Mouse (Mus musculus) frontal cortex, adult (tissue): Measurements from ENCODE around the gene Rcan1.
"Not testable (repeated sequence)": the region's sequence is repeated elsewhere in the genome, so short reads cannot be mapped to it uniquely, and the experiment has no call there.

Experiments
- ATAC-seq: cut with Nextera tagmentation; 2 replicates; pipeline ENCODE4 v1.9.2; 2017; ENCODE audit warnings: mild to moderate bottlenecking, moderate library complexity, mixed read lengths; ENCODE audit not compliant: low TSS enrichment

Gene Rcan1

GRCm38 (mm10) chr16:92433176-92433575 lies 37.5 kb downstream of the Rcan1 start:
- ATAC-seq, result no peak

DNA sequence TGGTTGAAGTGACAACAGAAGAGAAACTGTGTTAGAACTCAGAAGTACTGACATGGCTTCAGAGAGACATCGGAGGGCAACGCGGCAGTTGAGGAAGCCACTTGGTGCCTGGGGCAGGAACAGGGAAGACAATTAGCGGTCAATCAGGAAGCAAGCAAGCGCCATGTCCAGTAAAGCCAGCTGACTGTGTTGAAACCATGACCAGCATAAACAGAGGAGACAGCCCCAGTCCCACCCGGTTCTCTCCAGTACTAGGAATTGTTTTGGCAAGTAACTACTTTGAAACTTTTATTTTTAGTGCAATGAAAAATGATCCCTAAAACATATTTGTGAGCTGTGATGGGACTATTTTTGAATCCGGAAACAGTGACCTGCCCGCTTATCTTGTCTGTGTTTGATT lies 39.9 kb downstream of the Rcan1 start:
- ATAC-seq, result no peak

- peak; percentile 36; the same call in 1 of the 2 replicates for ATAC-seq
Measured at GRCm38 (mm10) chr16:92428197-92428950, 42.3 kb downstream of the Rcan1 start.

GRCm38 (mm10) chr16:92426708-92427107 lies 44.0 kb downstream of the Rcan1 start:
- peak; percentile 66 for ATAC-seq

- ATAC-seq, result no peak
Measured at GRCm38 (mm10) chr16:92425875-92426274, 44.8 kb downstream of the Rcan1 start.

- peak; percentile 49 for ATAC-seq
Measured at GRCm38 (mm10) chr16:92423363-92423762, 47.3 kb downstream of the Rcan1 start.

DNA sequence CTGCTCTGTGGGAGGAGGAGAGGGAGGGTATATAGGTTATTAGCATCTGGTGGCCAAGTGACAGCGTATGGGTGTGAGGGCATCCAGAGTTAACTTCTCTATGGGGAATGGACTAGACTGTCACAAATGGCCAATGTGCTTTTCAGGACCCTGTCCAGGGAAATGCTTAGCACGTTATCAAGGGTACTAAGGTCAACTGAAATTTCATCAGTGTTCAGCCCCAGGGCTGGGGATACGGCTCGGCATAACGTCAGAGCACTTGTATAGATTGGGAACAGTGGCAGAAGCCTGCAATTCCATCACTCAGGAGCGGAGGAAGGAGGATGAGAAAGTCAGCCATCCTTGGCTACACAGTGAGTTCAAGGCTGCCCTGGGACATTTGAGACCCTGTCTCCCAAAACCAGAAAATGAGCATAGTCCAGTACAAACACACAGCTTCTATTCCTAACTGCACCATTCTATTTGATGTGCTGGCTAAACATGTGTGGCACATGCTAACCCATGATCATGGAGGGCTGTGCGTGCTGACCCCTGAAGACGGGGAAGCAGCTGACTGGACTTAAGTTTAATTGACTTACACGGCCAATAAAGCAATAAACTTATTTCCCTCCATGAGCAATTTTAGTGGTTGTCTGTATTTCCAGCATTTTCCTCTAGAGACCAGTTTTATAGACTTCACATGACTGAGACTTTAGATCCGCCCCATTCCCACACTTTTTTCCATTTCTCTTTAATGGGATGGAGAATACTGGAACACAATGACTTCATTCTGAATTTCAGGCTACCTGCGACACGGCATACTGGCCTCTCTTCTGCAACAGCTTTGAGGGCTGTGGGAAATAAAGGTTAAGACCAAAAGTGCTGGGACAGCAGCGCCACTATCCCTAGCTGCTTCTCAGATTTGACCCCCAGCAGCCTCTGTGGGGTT lies 48.0 kb downstream of the Rcan1 start:
- no peak for ATAC-seq

DNA sequence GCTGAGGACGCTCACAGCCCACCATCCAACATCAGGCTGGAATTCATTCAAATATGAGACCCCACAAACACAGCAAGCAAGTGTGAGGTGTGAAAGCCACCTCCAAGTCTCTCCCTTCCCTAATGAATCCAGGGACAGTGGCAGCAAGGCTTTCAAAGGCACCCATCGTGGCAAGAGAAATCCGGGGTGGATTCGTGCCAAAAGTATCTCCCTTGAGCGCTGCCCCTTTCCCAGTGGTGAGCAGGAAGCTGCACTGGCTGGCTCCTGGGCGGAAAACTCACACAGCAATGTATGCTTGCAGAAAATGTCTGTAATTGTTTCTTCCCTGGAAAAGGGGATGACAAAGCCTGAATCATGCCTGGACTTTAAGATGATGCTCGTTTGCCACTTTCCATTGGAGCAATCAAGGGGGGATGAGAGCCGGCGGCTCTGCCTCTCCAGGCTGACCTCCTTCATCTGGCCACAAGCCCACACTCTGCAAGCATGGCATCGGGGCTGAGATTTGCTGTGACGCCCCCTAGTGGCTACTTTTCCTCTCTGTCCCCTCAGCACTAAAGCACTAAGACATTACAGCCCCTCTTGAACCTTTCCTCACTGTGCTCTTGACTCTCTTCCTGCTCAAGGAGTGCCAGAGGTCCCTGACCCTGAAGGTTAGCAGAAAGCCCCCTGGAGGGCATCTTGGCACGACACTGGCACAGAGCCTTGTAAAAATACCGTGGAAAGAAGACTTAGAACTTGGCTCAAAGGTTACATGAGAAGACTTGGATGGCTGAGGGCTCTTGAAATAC lies 49.3 kb downstream of the Rcan1 start:
- no peak for ATAC-seq

GRCm38 (mm10) chr16:92420641-92421040 lies 50.0 kb downstream of the Rcan1 start:
- ATAC-seq, result no peak

GRCm38 (mm10) chr16:92419099-92419498 lies 51.6 kb downstream of the Rcan1 start:
- ATAC-seq, result no peak

DNA sequence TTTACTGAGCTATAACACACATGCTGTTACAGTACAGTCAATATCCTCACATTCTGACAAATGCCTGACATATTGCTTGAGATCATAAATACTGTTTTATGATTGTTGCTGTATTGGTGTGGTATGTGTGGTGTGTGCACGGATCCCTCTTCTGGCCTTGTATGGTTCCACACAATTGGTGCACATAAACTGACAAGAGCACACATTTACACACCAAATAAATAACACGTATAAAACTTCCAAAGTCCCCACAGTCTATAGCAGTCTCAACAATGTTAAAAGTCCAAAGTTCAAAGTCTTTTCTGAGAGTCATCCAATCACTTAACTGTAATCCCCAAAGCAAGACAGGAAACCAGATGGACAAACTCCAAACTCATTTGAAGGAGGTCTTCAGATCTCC lies 53.4 kb downstream of the Rcan1 start:
- ATAC-seq, result no peak

- ATAC-seq, result no peak; the same call in 1 of the 2 replicates
Measured at GRCm38 (mm10) chr16:92415702-92416118, 55.0 kb downstream of the Rcan1 start.

- ATAC-seq, result not testable (repeated sequence)
Measured at GRCm38 (mm10) chr16:92415038-92415437, 55.6 kb downstream of the Rcan1 start.

DNA sequence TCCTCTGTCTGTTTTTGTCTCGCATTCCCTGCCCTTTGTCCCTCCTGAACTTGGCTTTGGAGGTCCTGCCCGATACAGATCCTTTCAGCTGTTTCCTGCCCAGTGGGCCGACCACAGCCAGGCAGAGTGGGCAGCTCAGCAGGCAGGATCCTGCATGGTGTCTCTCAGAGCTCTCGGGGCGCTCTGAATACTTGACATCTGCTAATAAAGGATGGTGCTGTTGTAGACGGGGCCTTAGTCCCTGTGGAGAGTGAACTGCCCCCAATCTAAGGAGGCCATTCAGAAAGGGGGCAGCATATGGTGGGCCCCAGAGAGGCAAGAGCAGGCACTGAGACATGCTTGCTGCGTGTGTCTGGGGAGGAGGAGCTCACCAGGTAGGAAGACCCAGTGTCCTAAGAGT lies 57.8 kb downstream of the Rcan1 start:
- no peak for ATAC-seq

GRCm38 (mm10) chr16:92411981-92412706 lies 58.5 kb downstream of the Rcan1 start:
- no peak for ATAC-seq

GRCm38 (mm10) chr16:92410344-92410743 lies 60.3 kb downstream of the Rcan1 start:
- ATAC-seq, result no peak

DNA sequence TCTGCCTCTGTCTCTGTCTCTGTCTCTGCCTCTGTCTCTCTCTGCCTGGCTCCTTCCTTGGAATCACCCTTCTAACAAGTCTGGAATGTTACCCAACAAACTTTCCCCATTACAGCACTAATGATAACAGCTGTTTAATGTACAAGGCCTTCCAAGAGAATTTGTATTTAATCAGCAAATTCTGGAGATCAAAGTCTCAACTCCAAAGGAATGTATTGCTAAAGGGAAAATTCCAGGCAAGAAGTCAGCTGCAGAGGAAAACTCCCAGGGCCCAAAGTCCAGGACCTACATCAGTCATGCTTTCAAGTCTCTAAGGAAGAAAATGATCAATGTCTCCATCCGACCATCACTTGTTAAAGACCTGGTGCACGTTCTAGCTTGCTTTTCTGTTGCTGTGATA lies 62.8 kb downstream of the Rcan1 start:
- no peak for ATAC-seq

GRCm38 (mm10) chr16:92404141-92404540 lies 66.5 kb downstream of the Rcan1 start:
- ATAC-seq, result no peak

- ATAC-seq, result no peak
Measured at GRCm38 (mm10) chr16:92403069-92403468, 67.6 kb downstream of the Rcan1 start.

DNA sequence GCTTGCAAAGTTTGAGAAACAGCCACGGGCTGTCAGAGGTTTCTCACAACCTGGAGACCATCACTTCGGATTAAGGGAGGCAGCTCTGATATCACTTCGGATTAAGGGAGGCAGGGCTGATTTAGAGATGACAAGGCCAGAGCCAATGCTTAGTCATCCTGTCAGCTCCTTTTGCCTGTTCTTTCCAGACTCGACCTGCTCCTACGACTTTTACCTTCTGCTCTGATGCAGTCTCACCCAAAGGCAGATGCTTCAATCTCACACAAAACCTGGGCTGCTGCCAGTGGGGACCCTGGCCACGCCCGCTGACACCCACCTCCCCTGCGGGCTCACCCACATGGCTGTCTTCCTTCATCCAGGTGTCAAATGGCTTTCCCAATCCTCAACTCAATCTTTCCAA lies 68.5 kb downstream of the Rcan1 start:
- no peak for ATAC-seq

GRCm38 (mm10) chr16:92401206-92401605 lies 69.5 kb downstream of the Rcan1 start:
- ATAC-seq, result no peak
